Mouse (Mus musculus): ENCODE measurements around the gene C1qtnf9. TPM values are rescaled to one million over a fixed set of nuclear protein-coding genes. Genes with fewer than 3 reads are reported as not detected.

Gene C1qtnf9
- total and polyA plus RNA-seq, 3 experiments: not detected

GRCm38 (mm10) chr14:60784427-60785315 is 16.7 kb downstream of the C1qtnf9 start, which contains the start of gene Mipep:
Gene Mipep (plus strand): TSS chr14:60784573.
- Histone ChIP-seq H3K9ac (ENCODE audit: control insufficient read depth, low read depth, low read length, poor library complexity, severe bottlenecking) (peak within 1 kb of the TSS; percentile 78), H3K27me3 (ENCODE audit: control insufficient read depth in 1 of 2, insufficient read depth in 2 of 2, low read length in 2 of 2) (no peaks in the 10 kb centered on the region), H3K27ac (ENCODE audit: control insufficient read depth, low read depth, low read length) (no peak within 1 kb of the TSS), H3K9me3 (replicated peaks; ENCODE audit: insufficient read depth, low read length) (no peaks in the 10 kb centered on the region), H3K36me3 (ENCODE audit: control insufficient read depth in 1 of 2, insufficient read depth in 2 of 2, low read length in 2 of 2) (peaks cover 0 to 8% of the 10 kb centered on the region in 2 experiments; a peak in 2 of 4 replicates), H3K4me3 (ENCODE audit: control insufficient read depth in 1 of 2, insufficient read depth in 1 of 2, low read depth in 2 of 2, low read length in 2 of 2) (peak within 1 kb of the TSS; percentile 89 to 90), H3K4me1 (ENCODE audit: control insufficient read depth in 1 of 2, insufficient read depth in 2 of 2, low read length in 2 of 2) (peaks cover 0 to 7% of the 10 kb centered on the region in 2 experiments; a peak in 2 of 4 replicates), H3K79me2 (ENCODE audit: control insufficient read depth, insufficient read depth, low read length, poor library complexity) (peaks cover 4% of the 10 kb centered on the region; the same call in 1 of the 2 replicates)
- peak; percentile 95 for DNase-seq (ENCODE audit: low read depth, low spot score)
- no peak for TF ChIP-seq ZKSCAN1 (IDR thresholded peaks at IDR 0.05; ENCODE audit: low read depth, low read length)
- TF ChIP-seq E2F4 (IDR thresholded peaks at IDR 0.05; ENCODE audit: borderline replicate concordance, low read depth, low read length): no peak
- TF ChIP-seq GATA1 (IDR thresholded peaks at IDR 0.05; ENCODE audit: low read depth, low read length): no peak
- TF ChIP-seq SIN3A (IDR thresholded peaks at IDR 0.05; ENCODE audit: low read length): peak; percentile 99
- TF ChIP-seq TBP (IDR thresholded peaks at IDR 0.05; ENCODE audit: low read depth, low read length): peak; percentile 64; the same call in 1 of the 2 replicates
- TF ChIP-seq CTCF (IDR thresholded peaks at IDR 0.05 in 2 of 3, conservative IDR thresholded peaks at IDR 0.05 in 1 of 3; ENCODE audit: control insufficient read depth in 1 of 3, insufficient read depth in 1 of 3, low read depth in 2 of 3, low read length in 3 of 3, poor library complexity in 1 of 3, severe bottlenecking in 1 of 3): peak; percentile 73 to 88 (median 81)
- TF ChIP-seq RAD21 (IDR thresholded peaks at IDR 0.05; ENCODE audit: low read depth, low read length): no peak
- no peak for TF ChIP-seq MEF2A (IDR thresholded peaks at IDR 0.05; ENCODE audit: extremely low read depth, insufficient replicate concordance, low read depth, low read length, poor library complexity, severe bottlenecking)
- TF ChIP-seq KAT2A (conservative IDR thresholded peaks at IDR 0.05; ENCODE audit: low read depth, low read length): peak; percentile 44; the same call in 1 of the 2 replicates
- no peak for TF ChIP-seq USF1 (IDR thresholded peaks at IDR 0.05; ENCODE audit: low read depth, low read length)
- TF ChIP-seq HCFC1 (IDR thresholded peaks at IDR 0.05; ENCODE audit: low read depth, low read length): peak; percentile 88
- TF ChIP-seq ZNF384 (IDR thresholded peaks at IDR 0.05; ENCODE audit: low read depth, low read length): no peak
- TF ChIP-seq POLR2A (IDR thresholded peaks at IDR 0.05; ENCODE audit: control insufficient read depth in 1 of 2, insufficient read depth in 1 of 2, low read depth in 1 of 2, low read length in 2 of 2, poor library complexity in 1 of 2): peak; percentile 71 to 79
- TF ChIP-seq CHD1 (IDR thresholded peaks at IDR 0.05; ENCODE audit: low read depth, low read length): no peak
- peak; percentile 74 for TF ChIP-seq ELF1 (IDR thresholded peaks at IDR 0.05; ENCODE audit: low read depth, low read length)
- peak; percentile 97 for TF ChIP-seq MXI1 (IDR thresholded peaks at IDR 0.05; ENCODE audit: low read depth, low read length)
- TF ChIP-seq POLR2AphosphoS5 (IDR thresholded peaks at IDR 0.05; ENCODE audit: borderline replicate concordance, low read depth, low read length): no peak
- peak; percentile 83 for TF ChIP-seq MYC (IDR thresholded peaks at IDR 0.05; ENCODE audit: low read depth, low read length)
- no peak for TF ChIP-seq MAFK (IDR thresholded peaks at IDR 0.05; ENCODE audit: borderline replicate concordance, low read depth, low read length)
- TF ChIP-seq MYB (IDR thresholded peaks at IDR 0.05; ENCODE audit: low read depth, low read length): peak; percentile 22; the same call in 1 of the 2 replicates
- no peak for TF ChIP-seq BHLHE40 (IDR thresholded peaks at IDR 0.05; ENCODE audit: borderline replicate concordance, low read depth, low read length)
- TF ChIP-seq ETS1 (IDR thresholded peaks at IDR 0.05; ENCODE audit: low read depth, low read length): peak; percentile 36; the same call in 1 of the 2 replicates
- 0 out of 4 replicates have a peak, but pooled peaks of 1 of the 2 experiments have one; percentile 13 for TF ChIP-seq EP300 (IDR thresholded peaks at IDR 0.05; ENCODE audit: low read depth in 1 of 2, low read length in 2 of 2)
- 0 out of 2 replicates have a peak, but pooled peaks have one; percentile 24 for TF ChIP-seq RCOR1 (IDR thresholded peaks at IDR 0.05; ENCODE audit: low read depth, low read length)
- no peak for TF ChIP-seq JUND (IDR thresholded peaks at IDR 0.05; ENCODE audit: low read depth, low read length)
- peak; percentile 83; the same call in 1 of the 2 replicates for TF ChIP-seq GABPA (IDR thresholded peaks at IDR 0.05; ENCODE audit: low read depth, low read length)
- peak; percentile 60; the same call in 1 of the 2 replicates for TF ChIP-seq MAZ (IDR thresholded peaks at IDR 0.05; ENCODE audit: low read depth, low read length)
- TF ChIP-seq USF2 (IDR thresholded peaks at IDR 0.05; ENCODE audit: borderline replicate concordance in 1 of 2, insufficient read depth in 1 of 2, low read depth in 1 of 2, low read length in 2 of 2): no peak
- peak; percentile 55 for TF ChIP-seq NELFE (IDR thresholded peaks at IDR 0.05; ENCODE audit: low read depth, low read length)
- TF ChIP-seq MAX (IDR thresholded peaks at IDR 0.05; ENCODE audit: low read length): peak; percentile 86
- TF ChIP-seq TCF12 (IDR thresholded peaks at IDR 0.05; ENCODE audit: low read depth, low read length): peak; percentile 62
- 0 out of 2 replicates have a peak, but pooled peaks have one; percentile 26 for TF ChIP-seq NRF1 (IDR thresholded peaks at IDR 0.05; ENCODE audit: insufficient read depth, low read depth, low read length, poor library complexity, severe bottlenecking)

Data from MEL (cell line).